Mouse (Mus musculus) neutrophil, adult 65 days (primary cell): ENCODE results near the gene Smok2b. TPM values are rescaled to one million over a fixed set of nuclear protein-coding genes. Genes with fewer than 3 reads are reported as not detected.

Source experiments
- total RNA-seq: library from RNA; stranded (reverse); gene quantifications from 2 replicates; pipeline ENCODE4 v1.2.4, GENCODE M21; 2023

Gene Smok2b
- total RNA-seq: not detected in 2 replicates

GRCm38 (mm10) chr17:13229957-13230356 lies at the start of gene Smok2b:
Smok2b (plus strand) TSS chr17:13230257.

GRCm38 (mm10) chr17:13220888-13221287 lies 9.2 kb upstream of the Smok2b start, which contains the start of gene Smok2a:
Smok2a (plus strand) TSS chr17:13221188.

Other genes with a start within 250 kb of the Smok2b start
- gene Wtap, start 236.1 kb upstream of the Smok2b start, total RNA-seq: 73.5 and 94.9 TPM in 2 replicates
- 82.3 and 118 TPM in 2 replicates for gene Sod2, start 223.4 kb upstream of the Smok2b start, total RNA-seq
- gene Gpr31b, start 178.0 kb upstream of the Smok2b start, total RNA-seq: 0.41 and 1.5 TPM in 2 replicates
- gene Tcp10b, start 169.2 kb upstream of the Smok2b start, total RNA-seq: not detected in 2 replicates
- 2.1 TPM in 2 replicates for gene Unc93a, start 98.4 kb upstream of the Smok2b start, total RNA-seq
- gene Smok2a, start 9.1 kb upstream of the Smok2b start, total RNA-seq: not detected in 2 replicates
- not detected in 2 replicates for gene Tcp10c, start 124.3 kb downstream of the Smok2b start, total RNA-seq